Mouse (Mus musculus) ES-Bruce4 (cell line): ENCODE results near the gene Usp30.

Source experiments
- CTCF ChIP-seq: IDR thresholded peaks from one replicate; pipeline ENCODE4 v1.8.1; 2011; ENCODE audit warnings: low read depth, low read length
- EP300 ChIP-seq: IDR thresholded peaks from 2 replicates; pipeline ENCODE4 v1.6.1; 2011; ENCODE audit warnings: low read depth, low read length; ENCODE audit not compliant: insufficient read depth

GRCm38 (mm10) chr5:114028111-114028510, 37.1 kb upstream of the Usp30 start:
- TF ChIP-seq CTCF (no peak), EP300 (no peak)
